Mouse (Mus musculus): ENCODE results near the gene Phka1. TPM values are rescaled to one million over a fixed set of nuclear protein-coding genes. Genes with fewer than 3 reads are reported as not detected.

Phka1 gene
- total and polyA plus RNA-seq, 3 experiments = 3.0 to 3.8 TPM; not detected in 1

DNA sequence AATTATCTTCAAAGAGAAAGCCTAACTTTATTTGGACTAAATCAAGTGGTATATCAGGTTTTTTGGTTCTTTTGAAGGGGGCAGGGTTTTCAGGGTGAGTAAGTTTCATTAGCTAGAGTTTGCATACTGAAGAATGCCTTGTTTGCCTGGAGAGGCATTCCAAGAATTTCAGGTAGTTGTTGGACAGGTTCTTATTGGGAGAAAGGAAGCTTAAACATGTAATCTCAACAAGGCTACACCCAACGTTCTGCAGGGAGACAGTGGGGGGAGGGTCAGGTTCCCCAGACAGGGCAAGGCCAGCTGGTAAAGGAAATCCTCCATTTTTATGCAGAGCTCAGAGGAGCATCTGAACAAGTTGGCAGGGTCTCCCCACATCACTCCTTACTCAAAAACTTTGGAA, 72.9 kb downstream of the Phka1 start:
- TF ChIP-seq MAFK (IDR thresholded peaks at IDR 0.05; ENCODE audit: borderline replicate concordance, low read depth, low read length) (no peak), ZNF384 (IDR thresholded peaks at IDR 0.05; ENCODE audit: low read depth, low read length) (no peak), RAD21 (IDR thresholded peaks at IDR 0.05; ENCODE audit: low read depth, low read length) (no peak), TBP (IDR thresholded peaks at IDR 0.05; ENCODE audit: low read depth, low read length) (no peak), RCOR1 (IDR thresholded peaks at IDR 0.05; ENCODE audit: low read depth, low read length) (no peak), GABPA (IDR thresholded peaks at IDR 0.05; ENCODE audit: low read depth, low read length) (no peak), E2F4 (IDR thresholded peaks at IDR 0.05; ENCODE audit: borderline replicate concordance, low read depth, low read length) (no peak), BHLHE40 (IDR thresholded peaks at IDR 0.05; ENCODE audit: borderline replicate concordance, low read depth, low read length) (no peak), UBTF (IDR thresholded peaks at IDR 0.05; ENCODE audit: borderline replicate concordance, insufficient read depth, low read depth, low read length) (no peak), HCFC1 (IDR thresholded peaks at IDR 0.05; ENCODE audit: low read depth, low read length) (no peak), NRF1 (IDR thresholded peaks at IDR 0.05; ENCODE audit: insufficient read depth, low read depth, low read length, poor library complexity, severe bottlenecking) (no peak), SIN3A (IDR thresholded peaks at IDR 0.05; ENCODE audit: low read length) (no peak), POLR2A (IDR thresholded peaks at IDR 0.05; ENCODE audit: control insufficient read depth in 1 of 2, insufficient read depth in 1 of 2, low read depth in 1 of 2, low read length in 2 of 2, poor library complexity in 1 of 2) (no peak), GATA1 (IDR thresholded peaks at IDR 0.05; ENCODE audit: low read depth, low read length) (no peak), MXI1 (IDR thresholded peaks at IDR 0.05; ENCODE audit: low read depth, low read length) (no peak), CTCF (IDR thresholded peaks at IDR 0.05 in 2 of 3, conservative IDR thresholded peaks at IDR 0.05 in 1 of 3; ENCODE audit: control insufficient read depth in 1 of 3, insufficient read depth in 1 of 3, low read depth in 2 of 3, low read length in 3 of 3, poor library complexity in 1 of 3, severe bottlenecking in 1 of 3) (no peak), USF1 (IDR thresholded peaks at IDR 0.05; ENCODE audit: low read depth, low read length) (no peak)
- Histone ChIP-seq H3K9me3 (replicated peaks; ENCODE audit: insufficient read depth, low read length) (no peaks in the 10 kb centered on the region), H3K4me1 (ENCODE audit: control insufficient read depth in 1 of 2, insufficient read depth in 2 of 2, low read length in 2 of 2) (no peaks in the 10 kb centered on the region), H3K9ac (ENCODE audit: control insufficient read depth, low read depth, low read length, poor library complexity, severe bottlenecking) (no peak overlapping the region), H3K27me3 (ENCODE audit: control insufficient read depth in 1 of 2, insufficient read depth in 2 of 2, low read length in 2 of 2) (no peaks in the 10 kb centered on the region), H3K36me3 (ENCODE audit: control insufficient read depth in 1 of 2, insufficient read depth in 2 of 2, low read length in 2 of 2) (no peaks in the 10 kb centered on the region), H3K4me3 (ENCODE audit: control insufficient read depth in 1 of 2, insufficient read depth in 1 of 2, low read depth in 2 of 2, low read length in 2 of 2) (no peak overlapping the region), H3K79me2 (ENCODE audit: control insufficient read depth, insufficient read depth, low read length, poor library complexity) (no peaks in the 10 kb centered on the region), H3K27ac (ENCODE audit: control insufficient read depth, low read depth, low read length) (no peak overlapping the region)
- DNase-seq (ENCODE audit: low read depth, low spot score) = no peak

DNA sequence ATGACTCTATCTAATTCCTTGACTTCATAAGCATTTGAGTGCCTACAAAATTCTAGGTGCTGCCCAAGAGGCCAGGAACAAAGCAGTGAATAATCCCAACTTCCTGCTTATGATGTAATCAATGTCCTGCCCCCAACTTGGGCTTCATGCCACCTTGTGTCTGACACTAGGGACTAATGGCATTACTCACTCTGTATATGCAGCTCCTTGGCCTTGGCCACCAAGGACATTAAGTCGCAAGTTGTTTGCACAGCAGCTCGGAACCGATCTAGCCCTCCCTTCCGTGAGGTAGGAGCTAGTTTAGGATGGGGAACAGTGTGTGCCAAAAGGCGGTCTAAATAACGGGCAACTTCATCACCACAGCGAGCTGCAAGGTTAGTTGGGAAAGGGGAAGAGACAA, 87.1 kb downstream of the Phka1 start:
- TF ChIP-seq ZNF384 (IDR thresholded peaks at IDR 0.05; ENCODE audit: low read depth, low read length) (no peak), CTCF (IDR thresholded peaks at IDR 0.05 in 2 of 3, conservative IDR thresholded peaks at IDR 0.05 in 1 of 3; ENCODE audit: control insufficient read depth in 1 of 3, insufficient read depth in 1 of 3, low read depth in 2 of 3, low read length in 3 of 3, poor library complexity in 1 of 3, severe bottlenecking in 1 of 3) (no peak), UBTF (IDR thresholded peaks at IDR 0.05; ENCODE audit: borderline replicate concordance, insufficient read depth, low read depth, low read length) (no peak), POLR2A (IDR thresholded peaks at IDR 0.05; ENCODE audit: control insufficient read depth in 1 of 2, insufficient read depth in 1 of 2, low read depth in 1 of 2, low read length in 2 of 2, poor library complexity in 1 of 2) (no peak), SMC3 (IDR thresholded peaks at IDR 0.05; ENCODE audit: low read depth, low read length) (no peak)
- H3K9ac ChIP-seq (ENCODE audit: control insufficient read depth, low read depth, low read length, poor library complexity, severe bottlenecking) = no peak overlapping the region

More for the DNA sequence above, 87.1 kb downstream of the Phka1 start:
- no peaks in the 10 kb centered on the region for H3K79me2 ChIP-seq (ENCODE audit: control insufficient read depth, insufficient read depth, low read length, poor library complexity)
- H3K4me1 ChIP-seq (ENCODE audit: control insufficient read depth in 1 of 2, insufficient read depth in 2 of 2, low read length in 2 of 2) = no peaks in the 10 kb centered on the region
- DNase-seq (ENCODE audit: low read depth, low spot score) = no peak
- H3K9me3 ChIP-seq (replicated peaks; ENCODE audit: insufficient read depth, low read length) = no peaks in the 10 kb centered on the region
- H3K4me3 ChIP-seq (ENCODE audit: control insufficient read depth in 1 of 2, insufficient read depth in 1 of 2, low read depth in 2 of 2, low read length in 2 of 2) = no peak overlapping the region
- H3K27ac ChIP-seq (ENCODE audit: control insufficient read depth, low read depth, low read length) = no peak overlapping the region
- H3K27me3 ChIP-seq (ENCODE audit: control insufficient read depth in 1 of 2, insufficient read depth in 2 of 2, low read length in 2 of 2) = no peaks in the 10 kb centered on the region
- no peaks in the 10 kb centered on the region for H3K36me3 ChIP-seq (ENCODE audit: control insufficient read depth in 1 of 2, insufficient read depth in 2 of 2, low read length in 2 of 2)
